Mouse (Mus musculus) layer of hippocampus, adult 2 months (tissue): ENCODE measurements around the gene Spg21. TPM values are rescaled to one million over a fixed set of nuclear protein-coding genes. Genes with fewer than 3 reads are reported as not detected.

Source experiments
- DNase-seq, 2 experiments: peaks; one replicate each; pipeline ENCODE4 v3.0.0; 2022; ENCODE audit warnings: low spot score in 2 of 2
- H3K27ac ChIP-seq: fragments of 200-600 bp; 2 replicates; pipeline ENCODE4 v1.8.1; 2022
- H3K4me3 ChIP-seq: fragments of 200-600 bp; 2 replicates; pipeline ENCODE4 v1.8.1; 2022; ENCODE audit warnings: mild to moderate bottlenecking
- CTCF ChIP-seq: fragments of 200-600 bp; conservative IDR thresholded peaks from 2 replicates; pipeline ENCODE4 v1.8.1; 2022; ENCODE audit warnings: antibody characterized with exemption, mild to moderate bottlenecking, moderate library complexity
- long read RNA-seq, 2 experiments: library from polyadenylated mRNA; stranded (forward); transcript quantifications; one replicate each; pipeline ENCODE4 v2.0.0; 2021; ENCODE audit warnings: borderline mapping rate in 2 of 2
- total RNA-seq, 2 experiments: library from RNA; stranded (reverse); gene quantifications; 2 replicates each; pipeline ENCODE4 v1.2.3; 2021

Spg21 gene
- total RNA-seq = 10 to 100 TPM; 32.3 to 33.6 TPM
- long read RNA-seq, experiment 1, transcript Spg21-201 (9 exons, 2,680 nt) = major isoform, 22 of 26 reads
- long read RNA-seq, experiment 1, partial matches to known transcripts = 1 of 26 reads
- long read RNA-seq, experiment 1, other reads (novel, unspliced or antisense) = 2 of 26 reads
- long read RNA-seq, experiment 2, transcript Spg21-201 (9 exons, 2,680 nt) = major isoform, 41 of 45 reads
- long read RNA-seq, experiment 2, partial matches to known transcripts = 0 of 45 reads
- long read RNA-seq, experiment 2, other reads (novel, unspliced or antisense) = 4 of 45 reads

DNA sequence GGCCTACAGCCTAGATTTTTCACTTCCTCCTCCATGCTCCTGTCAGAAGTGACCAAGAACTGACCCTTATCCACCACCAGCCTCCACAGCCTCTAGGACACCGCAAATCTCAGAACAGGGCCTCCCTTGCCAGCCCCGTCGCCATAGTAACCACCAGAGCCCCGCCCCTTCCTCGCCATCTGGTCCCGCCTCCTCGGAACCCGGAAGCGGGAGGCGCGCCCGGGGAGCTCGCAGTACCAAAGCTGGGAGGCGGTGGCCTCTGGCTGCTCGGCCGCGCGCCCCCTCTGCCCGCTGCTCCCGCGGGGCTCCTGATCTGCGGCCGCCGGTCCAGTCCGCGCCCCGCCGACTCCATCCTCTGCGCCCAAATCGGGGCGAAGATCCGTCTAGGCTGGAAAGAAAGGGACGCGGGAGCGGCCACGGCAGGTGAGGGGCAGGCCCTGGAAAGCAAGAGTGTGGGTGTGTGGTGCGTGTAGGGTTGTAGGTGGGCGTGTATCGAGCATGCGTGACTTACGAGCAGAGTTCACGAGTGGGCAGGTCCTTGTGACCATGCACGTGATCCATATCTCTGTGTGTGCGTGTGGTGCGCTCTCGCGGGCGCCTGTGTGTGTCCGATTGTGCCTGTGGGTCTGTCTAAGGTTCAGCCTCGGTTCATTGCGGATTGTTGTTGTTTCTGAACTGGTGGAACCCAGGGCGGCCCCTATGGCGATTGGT lies at the start of gene Spg21:
TSS of gene Spg21 (plus strand) at position 216 of the 711 bp plus-strand sequence.
- Histone ChIP-seq H3K27ac (peak within 1 kb of the TSS; percentile 93), H3K4me3 (peak within 1 kb of the TSS; percentile 70)
- peak; percentile 95 to 97 for DNase-seq
- no peak for TF ChIP-seq CTCF

- no peak overlapping the region for H3K4me3 ChIP-seq
- H3K27ac ChIP-seq = peak overlapping the region; percentile 58
- DNase-seq = no peak
- TF ChIP-seq CTCF = 0 out of 2 replicates have a peak, but pooled peaks have one; percentile 4
Measured at GRCm38 (mm10) chr9:65411326-65411725, 49.4 kb upstream of the Spg21 start.

- DNase-seq = no peak
- H3K4me3 ChIP-seq = no peak overlapping the region
- TF ChIP-seq CTCF = peak; percentile 34
- no peak overlapping the region for H3K27ac ChIP-seq
Measured at GRCm38 (mm10) chr9:65417738-65418137, 43.0 kb upstream of the Spg21 start.

DNA sequence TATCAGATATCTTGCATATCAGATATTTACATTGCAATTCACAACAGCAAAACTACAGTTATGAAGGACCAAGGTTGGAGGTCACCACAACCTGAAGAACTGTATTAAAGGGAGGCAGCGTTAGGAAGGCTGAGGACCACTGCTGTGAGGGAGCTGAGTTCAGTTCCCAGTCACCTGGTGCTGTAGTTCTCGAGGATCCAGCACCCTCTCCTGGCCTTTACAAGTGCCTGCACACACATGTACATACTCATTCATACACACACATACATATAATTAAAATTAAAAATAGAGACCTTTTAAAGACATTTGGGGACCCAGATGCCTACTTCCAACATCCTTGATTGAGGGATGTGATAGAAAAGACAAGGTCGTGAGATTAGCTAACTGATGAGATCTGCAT lies 41.1 kb upstream of the Spg21 start:
- peak; percentile 44 for TF ChIP-seq CTCF
- DNase-seq = no peak
- no peak overlapping the region for H3K27ac ChIP-seq
- H3K4me3 ChIP-seq = no peak overlapping the region

DNA sequence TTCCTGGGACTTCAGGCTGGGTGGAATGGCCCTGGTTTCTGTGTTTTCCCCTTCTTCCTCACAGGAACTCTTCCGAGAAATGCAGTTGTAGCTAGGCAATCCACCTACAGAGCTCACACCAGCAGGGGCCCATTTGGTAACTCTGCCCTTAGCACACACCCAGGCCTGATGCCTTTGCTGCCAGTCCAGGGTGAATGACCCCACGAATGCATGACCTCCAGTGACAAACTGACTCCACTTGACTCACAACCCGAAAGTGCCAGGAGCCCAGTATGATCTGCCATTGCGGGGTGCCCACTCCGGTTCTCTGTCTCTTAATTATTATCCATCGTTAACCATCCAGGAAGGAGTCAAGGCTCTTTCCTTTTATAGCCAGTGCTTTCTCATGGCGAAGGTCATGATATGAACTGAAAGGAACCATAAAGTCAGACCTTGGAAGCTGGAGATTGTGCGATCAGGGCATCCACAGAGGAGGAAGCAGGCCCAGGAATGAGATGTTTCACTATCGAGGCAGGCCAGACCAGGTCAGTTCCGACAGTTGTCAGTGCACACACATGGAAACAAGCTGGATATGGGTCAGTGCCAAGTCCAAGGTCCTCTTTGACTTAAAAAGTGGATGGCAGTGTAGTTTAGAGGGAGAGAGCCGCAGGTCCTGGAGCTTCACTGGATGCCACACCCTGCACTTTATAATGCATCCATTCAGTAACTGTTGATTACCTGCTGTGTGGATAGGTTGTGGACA lies 37.8 kb upstream of the Spg21 start, which contains the start of gene Slc51b:
TSS of gene Slc51b (minus strand) at position 196 of the 742 bp plus-strand sequence.
- DNase-seq = no peak
- no peak within 1 kb of the TSS for H3K4me3 ChIP-seq
- no peak for TF ChIP-seq CTCF
- H3K27ac ChIP-seq = no peak within 1 kb of the TSS

DNA sequence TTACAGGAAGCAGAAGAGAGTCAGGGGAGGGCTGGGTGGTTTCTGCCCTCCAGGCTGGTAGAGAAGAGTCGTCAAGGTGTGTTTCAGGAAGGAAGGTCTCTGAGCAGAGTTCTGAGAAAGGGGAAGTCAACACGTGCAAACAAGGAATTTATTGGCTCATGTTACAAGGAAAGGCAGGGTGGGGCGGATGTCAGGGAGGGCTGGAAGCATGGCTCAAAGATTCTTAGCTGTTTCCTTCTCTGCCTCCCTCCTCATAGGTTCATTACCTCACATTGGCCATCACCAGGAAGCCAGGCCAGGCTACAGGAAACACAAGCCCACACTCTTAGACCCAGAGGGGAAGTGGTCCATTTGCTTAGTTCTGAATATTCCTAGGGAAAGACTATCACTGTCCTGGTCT lies 36.4 kb upstream of the Spg21 start:
- no peak overlapping the region for H3K4me3 ChIP-seq
- DNase-seq = no peak
- H3K27ac ChIP-seq = no peak overlapping the region
- no peak for TF ChIP-seq CTCF

DNA sequence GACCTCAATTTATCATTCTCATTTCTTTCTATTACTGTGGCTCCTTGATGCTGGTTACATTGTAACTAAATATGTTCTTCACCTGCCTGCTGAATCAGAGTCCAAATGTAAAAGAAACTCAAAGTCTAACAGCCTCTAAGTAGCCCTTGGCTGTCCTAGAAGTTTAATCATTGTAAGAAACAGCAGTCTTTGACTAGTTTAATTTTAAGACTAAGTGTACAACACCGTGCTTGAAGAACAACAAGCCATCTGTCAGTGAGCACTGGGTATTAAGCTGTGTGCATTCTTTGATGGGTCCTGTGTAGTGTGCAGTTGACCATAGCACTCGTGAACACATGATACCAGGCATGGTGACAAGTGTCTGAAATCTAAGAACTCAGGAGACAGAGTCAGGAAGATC lies 33.2 kb upstream of the Spg21 start:
- TF ChIP-seq CTCF = no peak
- no peak overlapping the region for H3K27ac ChIP-seq
- no peak for DNase-seq

GRCm38 (mm10) chr9:65428003-65428402 lies 32.7 kb upstream of the Spg21 start:
- Histone ChIP-seq H3K4me3 (no peak overlapping the region), H3K27ac (no peak overlapping the region)
- TF ChIP-seq CTCF = no peak
- DNase-seq = no peak

More for the DNA sequence above, 33.2 kb upstream of the Spg21 start:
- H3K4me3 ChIP-seq = no peak overlapping the region

DNA sequence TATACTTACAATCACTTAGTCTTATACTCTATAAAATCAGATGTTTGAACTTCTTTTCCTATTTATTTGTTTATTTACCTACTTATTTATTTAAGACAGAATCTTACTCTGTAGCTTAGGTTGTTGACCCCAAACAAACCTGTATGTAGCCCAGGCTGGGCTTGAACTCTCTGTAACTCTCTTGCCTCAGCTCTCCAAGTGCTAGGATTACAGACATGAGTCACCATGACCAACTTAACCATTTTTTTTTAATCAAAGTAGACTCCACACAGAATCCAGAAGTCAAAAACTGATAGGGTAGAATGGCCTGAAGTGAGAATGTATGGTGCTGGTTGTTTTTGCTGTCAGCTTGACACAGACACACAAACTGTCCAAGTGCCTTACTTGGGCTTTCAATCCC lies 30.3 kb upstream of the Spg21 start:
- Histone ChIP-seq H3K27ac (no peak overlapping the region), H3K4me3 (no peak overlapping the region)
- DNase-seq = no peak
- no peak for TF ChIP-seq CTCF

- TF ChIP-seq CTCF = no peak
- no peak overlapping the region for H3K27ac ChIP-seq
- no peak overlapping the region for H3K4me3 ChIP-seq
- no peak for DNase-seq
Measured at GRCm38 (mm10) chr9:65430921-65431320, 29.8 kb upstream of the Spg21 start.

DNA sequence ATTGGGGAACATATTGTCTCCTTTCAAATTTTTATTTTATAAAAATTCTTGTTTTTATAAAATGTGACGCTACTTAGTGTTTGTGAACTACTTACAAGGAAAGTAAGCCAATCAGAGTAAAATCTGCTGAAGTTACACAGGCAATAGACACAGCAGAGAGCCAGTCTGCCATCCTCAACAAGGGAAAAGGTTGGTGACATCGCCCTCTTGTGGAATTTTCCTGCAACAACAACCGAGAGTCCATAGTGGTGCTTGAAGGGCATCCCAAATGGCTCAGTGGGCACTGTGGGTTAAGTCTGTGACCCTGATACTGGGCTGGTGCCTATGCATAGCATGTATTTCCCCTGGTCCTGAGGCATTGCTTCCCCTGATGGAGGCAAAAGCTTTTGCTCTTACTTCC lies 28.5 kb upstream of the Spg21 start:
- H3K27ac ChIP-seq = no peak overlapping the region
- peak; percentile 97 for TF ChIP-seq CTCF
- peak; percentile 90 to 95 for DNase-seq
- H3K4me3 ChIP-seq = no peak overlapping the region

GRCm38 (mm10) chr9:65434140-65434539 lies 26.6 kb upstream of the Spg21 start:
- no peak for DNase-seq
- Histone ChIP-seq H3K27ac (no peak overlapping the region), H3K4me3 (no peak overlapping the region)
- peak; percentile 73 for TF ChIP-seq CTCF

GRCm38 (mm10) chr9:65435211-65435610 lies 25.5 kb upstream of the Spg21 start:
- no peak for DNase-seq
- Histone ChIP-seq H3K27ac (0 out of 2 replicates have a peak overlapping the region, but pooled peaks have one; percentile 88), H3K4me3 (peak overlapping the region; percentile 86; the same call in 1 of the 2 replicates)
- no peak for TF ChIP-seq CTCF
